ENCODE assay signal across 22 mouse cellular contexts in the genomic region with DNA sequence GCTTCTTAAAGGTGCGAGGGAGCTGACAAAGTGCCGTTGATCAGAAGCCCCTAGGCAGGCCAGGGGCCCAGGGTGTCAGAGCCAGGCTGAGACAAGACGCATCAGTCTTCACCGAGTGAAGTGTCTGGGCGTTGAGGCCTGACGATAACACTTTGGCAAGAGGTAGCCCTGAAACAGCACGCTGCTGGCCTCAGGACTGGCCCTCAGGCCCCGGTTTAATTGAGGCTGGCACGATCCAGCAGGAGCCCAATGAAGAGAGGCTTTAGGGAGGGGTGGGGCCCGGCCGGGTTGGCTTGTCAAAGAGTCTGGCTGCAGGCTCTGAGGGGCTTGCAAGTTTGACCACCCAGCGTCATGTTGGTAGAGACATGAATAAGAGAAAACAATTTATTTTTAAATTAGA. TPM values are rescaled to one million over a fixed set of nuclear protein-coding genes. Genes with fewer than 3 reads are reported as not detected.
A peak's percentile ranks its signal among the peaks of the same experiment; 100 is the strongest.
DNase-seq lines count a peak whose midpoint lies in the region; ATAC-seq and TF ChIP-seq lines count a peak whose summit lies in the region.
"Had no signal": no experiment of that assay in that cellular context is flagged by ENCODE, and none has a peak within 500 bp of the region (broad histone marks: within the 10 kb centered on the region; RNA-seq: fewer than 3 reads in every experiment).

No protein-coding gene starts in this region.

- H3K4me3 ChIP-seq in hindbrain, embryonic 10.5 days, result no peak overlapping the region
- H3K4me3 ChIP-seq in hindbrain, postnatal 0 days (ENCODE audit: low read length), result no peak overlapping the region
- H3K4me3 ChIP-seq in midbrain, embryonic 16.5 days (ENCODE audit: low read depth, low read length), result no peak overlapping the region
- no peak overlapping the region for H3K4me3 ChIP-seq in midbrain, embryonic 15.5 days
- no peak overlapping the region for H3K4me3 ChIP-seq in forebrain, embryonic 16.5 days (replicated peaks; ENCODE audit: low read length)
- H3K4me3 ChIP-seq: erythroblast, embryonic 14.5 days; hindbrain, embryonic 12.5 days; intestine, embryonic 15.5 days; layer of hippocampus, adult 2 months; limb, embryonic 13.5 days; liver, embryonic 15.5 days; midbrain, embryonic 13.5 days; stomach, embryonic 15.5 days had no signal

- H3K36me3 ChIP-seq in hindbrain, embryonic 10.5 days, result no peaks in the 10 kb centered on the region
- H3K36me3 ChIP-seq in hindbrain, postnatal 0 days (ENCODE audit: insufficient read depth, low read length), result no peaks in the 10 kb centered on the region
- no peaks in the 10 kb centered on the region for H3K36me3 ChIP-seq in midbrain, embryonic 16.5 days (ENCODE audit: control insufficient read depth, insufficient read depth, low read length)
- no peaks in the 10 kb centered on the region for H3K36me3 ChIP-seq in midbrain, embryonic 15.5 days (replicated peaks)
- H3K36me3 ChIP-seq in forebrain, embryonic 16.5 days (ENCODE audit: control insufficient read depth, insufficient read depth), result no peaks in the 10 kb centered on the region
- H3K36me3 ChIP-seq: hindbrain, embryonic 12.5 days; intestine, embryonic 15.5 days; limb, embryonic 13.5 days; liver, embryonic 15.5 days; midbrain, embryonic 13.5 days; stomach, embryonic 15.5 days had no signal

- no peak overlapping the region for H3K27ac ChIP-seq in hindbrain, embryonic 10.5 days
- no peak overlapping the region for H3K27ac ChIP-seq in hindbrain, postnatal 0 days
- H3K27ac ChIP-seq in midbrain, embryonic 16.5 days (ENCODE audit: low read length), result no peak overlapping the region
- no peak overlapping the region for H3K27ac ChIP-seq in midbrain, embryonic 15.5 days
- H3K27ac ChIP-seq in forebrain, embryonic 16.5 days (ENCODE audit: low read length), result no peak overlapping the region
- H3K27ac ChIP-seq: hindbrain, embryonic 12.5 days; intestine, embryonic 15.5 days; kidney, postnatal 0 days; layer of hippocampus, adult 2 months; limb, embryonic 13.5 days; liver, embryonic 15.5 days; macrophage; midbrain, embryonic 13.5 days; stomach, embryonic 15.5 days had no signal

- WGBS in hindbrain, embryonic 10.5 days, result 52% methylated on average over 12 of the region's 12 CpGs
- WGBS in hindbrain, postnatal 0 days, result 34% methylated on average over 12 of the region's 12 CpGs
- 49% methylated on average over 12 of the region's 12 CpGs for WGBS in midbrain, embryonic 16.5 days
- 41% methylated on average over 12 of the region's 12 CpGs for WGBS in midbrain, embryonic 15.5 days
- 27% methylated on average over 12 of the region's 12 CpGs for WGBS in forebrain, embryonic 16.5 days

- DNase-seq in cerebellum, postnatal 25 days, result peak; percentile 5 to 8
- no peak for DNase-seq in cerebellum, adult 9-10 months
- DNase-seq in hindbrain, embryonic 10.5 days (ENCODE audit: low spot score), result peak; percentile 10
- no peak for DNase-seq in hindbrain, postnatal 0 days (ENCODE audit: low spot score)
- no peak for DNase-seq in spleen, postnatal 36 days (ENCODE audit: low spot score in 2 of 2)
- DNase-seq: cerebellum, postnatal 36 days; spleen, adult 18-20 months had no signal

- no peaks in the 10 kb centered on the region for H3K27me3 ChIP-seq in hindbrain, embryonic 10.5 days (ENCODE audit: insufficient read depth, poor library complexity, severe bottlenecking)
- H3K27me3 ChIP-seq in hindbrain, postnatal 0 days (ENCODE audit: insufficient read depth, low read length), result no peaks in the 10 kb centered on the region
- H3K27me3 ChIP-seq in midbrain, embryonic 16.5 days (ENCODE audit: control insufficient read depth, insufficient read depth, low read depth, low read length), result no peaks in the 10 kb centered on the region
- H3K27me3 ChIP-seq in midbrain, embryonic 15.5 days (replicated peaks), result no peaks in the 10 kb centered on the region
- H3K27me3 ChIP-seq in forebrain, embryonic 16.5 days (replicated peaks; ENCODE audit: control insufficient read depth, insufficient read depth, low read length), result no peaks in the 10 kb centered on the region
- H3K27me3 ChIP-seq: hindbrain, embryonic 12.5 days; intestine, embryonic 15.5 days; limb, embryonic 13.5 days; liver, embryonic 15.5 days; midbrain, embryonic 13.5 days; stomach, embryonic 15.5 days had no signal

- ATAC-seq in hindbrain, postnatal 0 days, result no peak
- no peak for ATAC-seq in midbrain, embryonic 16.5 days
- no peak for ATAC-seq in midbrain, embryonic 15.5 days (replicated peaks)
- peak; percentile 72 for ATAC-seq in forebrain, embryonic 16.5 days
- ATAC-seq: activated CD4-positive, CD25-positive, alpha-beta regulatory T cell, adult 4 months; intestine, embryonic 15.5 days; midbrain, embryonic 13.5 days had no signal

- H3K9ac ChIP-seq in hindbrain, postnatal 0 days (replicated peaks; ENCODE audit: low read length), result no peak overlapping the region
- H3K9ac ChIP-seq in midbrain, embryonic 16.5 days (ENCODE audit: low read depth, low read length), result 0 out of 2 replicates have a peak overlapping the region, but pooled peaks have one; percentile 5
- no peak overlapping the region for H3K9ac ChIP-seq in midbrain, embryonic 15.5 days
- no peak overlapping the region for H3K9ac ChIP-seq in forebrain, embryonic 16.5 days (replicated peaks; ENCODE audit: low read depth, low read length)
- H3K9ac ChIP-seq: hindbrain, embryonic 12.5 days; intestine, embryonic 15.5 days; limb, embryonic 13.5 days; liver, embryonic 15.5 days; midbrain, embryonic 13.5 days; stomach, embryonic 15.5 days had no signal

- no peaks in the 10 kb centered on the region for H3K9me3 ChIP-seq in hindbrain, embryonic 10.5 days
- H3K9me3 ChIP-seq in hindbrain, postnatal 0 days (ENCODE audit: low read length), result no peaks in the 10 kb centered on the region
- H3K9me3 ChIP-seq in midbrain, embryonic 16.5 days (replicated peaks; ENCODE audit: control insufficient read depth, low read length, poor library complexity, severe bottlenecking), result no peaks in the 10 kb centered on the region
- H3K9me3 ChIP-seq in midbrain, embryonic 15.5 days, result no peaks in the 10 kb centered on the region
- no peaks in the 10 kb centered on the region for H3K9me3 ChIP-seq in forebrain, embryonic 16.5 days (ENCODE audit: control insufficient read depth, low read length)
- H3K9me3 ChIP-seq: hindbrain, embryonic 12.5 days; intestine, embryonic 15.5 days; liver, embryonic 15.5 days; midbrain, embryonic 13.5 days; stomach, embryonic 15.5 days had no signal

- no peak for TF ChIP-seq CTCF in hindbrain, postnatal 0 days (IDR thresholded peaks at IDR 0.05; ENCODE audit: low read depth)

- no peak overlapping the region for H3K4me2 ChIP-seq in hindbrain, postnatal 0 days (ENCODE audit: low read depth, low read length)
- no peak overlapping the region for H3K4me2 ChIP-seq in midbrain, embryonic 16.5 days (ENCODE audit: low read length)
- no peak overlapping the region for H3K4me2 ChIP-seq in midbrain, embryonic 15.5 days
- H3K4me2 ChIP-seq in forebrain, embryonic 16.5 days (ENCODE audit: low read length), result no peak overlapping the region
- H3K4me2 ChIP-seq: hindbrain, embryonic 12.5 days; intestine, embryonic 15.5 days; limb, embryonic 13.5 days; liver, embryonic 15.5 days; midbrain, embryonic 13.5 days; stomach, embryonic 15.5 days had no signal

- peaks cover 3% of the 10 kb centered on the region; the same call in 1 of the 2 replicates for H3K4me1 ChIP-seq in hindbrain, embryonic 10.5 days (replicated peaks)
- no peaks in the 10 kb centered on the region for H3K4me1 ChIP-seq in hindbrain, postnatal 0 days (ENCODE audit: insufficient read depth, low read length)
- no peaks in the 10 kb centered on the region for H3K4me1 ChIP-seq in midbrain, embryonic 16.5 days (ENCODE audit: control insufficient read depth, insufficient read depth, low read length)
- no peaks in the 10 kb centered on the region for H3K4me1 ChIP-seq in midbrain, embryonic 15.5 days
- 0 out of 2 replicates have a peak, but pooled peaks cover 2% of the 10 kb centered on the region for H3K4me1 ChIP-seq in forebrain, embryonic 16.5 days (replicated peaks; ENCODE audit: control insufficient read depth, insufficient read depth, low read length)
- H3K4me1 ChIP-seq: intestine, embryonic 15.5 days; liver, embryonic 15.5 days; stomach, embryonic 15.5 days had no signal

RNA-seq across cellular contexts. Expression of a gene that starts 38.1 kb away (rescaled TPM):
- polyA plus RNA-seq in hindbrain, embryonic 10.5 days (2016; fragmentation: Nextera tagmentation; extraction: Ambion mirVana), result 2.2 and 4.3 TPM in 2 replicates
- total RNA-seq in hindbrain, postnatal 0 days (2014; rRNA removed), result 18.0 and 20.5 TPM in 2 replicates
- 5.2 and 5.7 TPM in 2 replicates for polyA plus RNA-seq in hindbrain, postnatal 0 days (2015; fragmentation: Nextera tagmentation; extraction: Ambion mirVana)
- polyA plus RNA-seq in midbrain, embryonic 16.5 days (2015; fragmentation: Nextera tagmentation; extraction: Ambion mirVana), result 3.0 and 4.1 TPM in 2 replicates
- 3.6 and 3.8 TPM in 2 replicates for polyA plus RNA-seq in midbrain, embryonic 15.5 days (2015; fragmentation: Nextera tagmentation; extraction: Ambion mirVana)
- 1.7 and 2.3 TPM in 2 replicates for polyA plus RNA-seq in forebrain, embryonic 16.5 days (2015; fragmentation: Nextera tagmentation; extraction: Ambion mirVana)
- total RNA-seq: neutrophil, adult 5-6 weeks had no signal
- polyA plus RNA-seq: activated CD4-positive, CD25-positive, alpha-beta regulatory T cell, adult 4 months; erythroblast, embryonic 14.5 days; liver, embryonic 15.5 days; macrophage had no signal

Comparison
In these comparisons a context has a peak if more than half of its experiments do, and no peak if none do; other contexts are left out.
1. DNase-seq: peak in cerebellum, postnatal 25 days (2 of 2) and hindbrain, embryonic 10.5 days (single experiment); none in cerebellum, adult 9-10 months (single experiment), hindbrain, postnatal 0 days (single experiment) and spleen, postnatal 36 days (0 of 2).